Mouse (Mus musculus): ENCODE results near the gene Krtap3-2. TPM values are rescaled to one million over a fixed set of nuclear protein-coding genes. Genes with fewer than 3 reads are reported as not detected.

The Krtap3-2 gene
- total and polyA plus RNA-seq, 2 experiments = not detected

DNA sequence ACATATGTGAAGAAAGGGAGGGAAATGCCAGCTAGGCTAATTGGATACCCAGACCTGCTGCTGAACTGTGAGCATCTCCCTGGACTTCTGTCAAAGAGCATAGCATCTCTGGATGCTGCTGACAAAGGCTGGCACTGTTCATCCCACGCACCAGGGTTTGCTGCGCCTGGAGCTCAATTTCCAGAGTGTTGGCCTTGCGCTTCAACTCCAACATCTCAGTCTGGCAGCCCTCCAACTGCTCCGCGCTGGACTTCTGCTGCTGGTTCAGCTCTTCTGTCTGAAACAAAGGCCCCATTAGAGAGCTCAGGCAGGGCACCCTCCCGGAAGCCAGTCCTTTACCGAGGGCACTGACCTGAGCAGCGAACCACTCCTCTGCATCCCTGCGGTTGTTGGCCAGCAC, 16.9 kb downstream of the Krtap3-2 start:
- no peaks in the 10 kb centered on the region for H3K36me3 ChIP-seq (ENCODE audit: control insufficient read depth, insufficient read depth, low read length)

DNA sequence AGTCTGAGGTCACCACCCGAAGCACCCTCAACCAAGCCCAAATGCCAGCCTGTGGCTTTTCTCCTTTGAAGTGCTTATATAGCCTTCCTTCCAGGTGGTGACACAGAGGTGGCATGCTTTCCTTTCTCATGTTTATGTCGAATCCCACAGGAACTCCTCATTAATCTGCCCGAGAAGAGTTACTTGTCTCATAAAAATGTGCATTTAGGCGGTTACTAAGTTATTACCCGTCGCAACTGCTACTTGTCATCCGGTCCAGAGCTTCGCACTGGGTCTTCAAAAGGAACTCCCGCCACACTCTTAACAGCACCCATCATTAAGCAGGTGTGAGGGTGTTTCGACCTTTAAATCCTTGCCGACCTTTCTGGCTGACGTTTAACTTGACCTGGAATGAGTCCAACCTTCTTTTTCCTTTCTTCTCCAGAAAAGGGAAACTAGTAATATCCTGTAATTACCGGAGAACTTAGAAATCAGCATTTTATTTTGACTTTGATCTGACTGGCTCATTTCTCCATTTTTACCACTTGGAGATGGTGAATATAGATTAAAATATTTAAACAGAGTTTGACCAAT, 35.3 kb downstream of the Krtap3-2 start, which contains the start of gene Krt39:
Krt39 (minus strand) TSS at position 51 of the 573 bp plus-strand sequence.
- Histone ChIP-seq H3K27me3 (ENCODE audit: control insufficient read depth, insufficient read depth, low read length) (peaks cover 2% of the 10 kb centered on the region; the same call in 1 of the 2 replicates), H3K4me1 (ENCODE audit: control insufficient read depth, insufficient read depth, low read length) (no peaks in the 10 kb centered on the region), H3K4me3 (ENCODE audit: insufficient read depth, low read depth, low read length) (no peak within 1 kb of the TSS), H3K27ac (replicated peaks; ENCODE audit: insufficient read depth, low read depth, low read length) (no peak within 1 kb of the TSS), H3K79me2 (ENCODE audit: control insufficient read depth, insufficient read depth, low read length) (no peaks in the 10 kb centered on the region), H3K36me3 (ENCODE audit: control insufficient read depth, insufficient read depth, low read length) (no peaks in the 10 kb centered on the region), H3K9ac (ENCODE audit: low read depth, low read length) (no peak within 1 kb of the TSS)
- TF ChIP-seq POLR2A (IDR thresholded peaks at IDR 0.05; ENCODE audit: extremely low read depth, insufficient read depth, low read length) = no peak
- TF ChIP-seq CTCF (IDR thresholded peaks at IDR 0.05; ENCODE audit: low read depth, low read length) = no peak
- DNase-seq (ENCODE audit: extremely low read depth, low read depth, low spot score) = no peak
- 77% methylated on average over 13 of the region's 13 CpGs for WGBS

More for the DNA sequence above, 16.9 kb downstream of the Krtap3-2 start:
- TF ChIP-seq POLR2A (IDR thresholded peaks at IDR 0.05; ENCODE audit: extremely low read depth, insufficient read depth, low read length) (no peak), CTCF (IDR thresholded peaks at IDR 0.05; ENCODE audit: low read depth, low read length) (no peak)
- Histone ChIP-seq H3K9ac (ENCODE audit: low read depth, low read length) (no peak overlapping the region), H3K27me3 (ENCODE audit: control insufficient read depth, insufficient read depth, low read length) (0 out of 2 replicates have a peak, but pooled peaks cover 3% of the 10 kb centered on the region), H3K4me1 (ENCODE audit: control insufficient read depth, insufficient read depth, low read length) (no peaks in the 10 kb centered on the region), H3K79me2 (ENCODE audit: control insufficient read depth, insufficient read depth, low read length) (no peaks in the 10 kb centered on the region), H3K4me3 (ENCODE audit: insufficient read depth, low read depth, low read length) (no peak overlapping the region), H3K27ac (replicated peaks; ENCODE audit: insufficient read depth, low read depth, low read length) (no peak overlapping the region)
- WGBS = 71% methylated on average over 9 of the region's 9 CpGs
- DNase-seq (ENCODE audit: extremely low read depth, low read depth, low spot score) = no peak

DNA sequence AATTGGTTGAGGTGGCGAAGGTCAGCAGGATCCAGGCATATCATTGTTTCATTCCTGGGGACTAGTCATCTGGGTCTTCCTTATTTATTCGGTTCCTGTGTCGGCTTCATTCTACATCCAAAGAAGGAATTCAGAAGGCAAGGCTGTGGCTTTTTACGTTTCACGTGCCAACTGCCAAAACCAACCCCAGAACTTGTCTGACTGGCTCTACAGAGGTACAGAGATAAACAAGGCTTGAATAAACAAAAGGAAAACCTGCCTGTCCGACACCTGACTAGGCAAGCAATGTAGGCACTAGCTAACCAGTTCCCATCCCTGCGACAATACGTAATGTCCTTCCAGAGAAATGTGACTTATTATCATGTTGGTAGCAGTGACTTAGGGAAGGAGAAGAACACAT, 42.6 kb downstream of the Krtap3-2 start:
- TF ChIP-seq POLR2A (IDR thresholded peaks at IDR 0.05; ENCODE audit: extremely low read depth, insufficient read depth, low read length) = no peak
- TF ChIP-seq CTCF (IDR thresholded peaks at IDR 0.05; ENCODE audit: low read depth, low read length) = no peak
- no peak for DNase-seq (ENCODE audit: extremely low read depth, low read depth, low spot score)

More for the DNA sequence above, 42.6 kb downstream of the Krtap3-2 start:
- 58% methylated on average over 8 of the region's 8 CpGs for WGBS
- Histone ChIP-seq H3K27me3 (ENCODE audit: control insufficient read depth, insufficient read depth, low read length) (no peaks in the 10 kb centered on the region; the same call in 1 of the 2 replicates), H3K9ac (ENCODE audit: low read depth, low read length) (no peak overlapping the region), H3K36me3 (ENCODE audit: control insufficient read depth, insufficient read depth, low read length) (no peaks in the 10 kb centered on the region), H3K4me3 (ENCODE audit: insufficient read depth, low read depth, low read length) (no peak overlapping the region), H3K27ac (replicated peaks; ENCODE audit: insufficient read depth, low read depth, low read length) (no peak overlapping the region), H3K4me1 (ENCODE audit: control insufficient read depth, insufficient read depth, low read length) (no peaks in the 10 kb centered on the region), H3K79me2 (ENCODE audit: control insufficient read depth, insufficient read depth, low read length) (no peaks in the 10 kb centered on the region)

Other genes starting within 250 kb of the Krtap3-2 start
Only the 30 nearest of the 35 such genes appear.
- not detected in 2 replicates for gene Krt26, start 218.9 kb downstream of the Krtap3-2 start, total RNA-seq (2014; rRNA removed)
- not detected in 2 replicates for gene Krt26, start 218.9 kb downstream of the Krtap3-2 start, polyA plus RNA-seq (2012; rRNA removed)
- not detected in 2 replicates for gene Krt27, start 205.7 kb downstream of the Krtap3-2 start, total RNA-seq (2014; rRNA removed)
- not detected in 2 replicates for gene Krt27, start 205.7 kb downstream of the Krtap3-2 start, polyA plus RNA-seq (2012; rRNA removed)
- gene Krt28, start 181.9 kb downstream of the Krtap3-2 start, total RNA-seq (2014; rRNA removed) = not detected in 2 replicates
- gene Krt28, start 181.9 kb downstream of the Krtap3-2 start, polyA plus RNA-seq (2012; rRNA removed) = not detected in 2 replicates
- 0.37 and 0.87 TPM in 2 replicates for gene Krt10, start 167.5 kb downstream of the Krtap3-2 start, total RNA-seq (2014; rRNA removed)
- gene Krt10, start 167.5 kb downstream of the Krtap3-2 start, polyA plus RNA-seq (2012; rRNA removed) = 0.29 and 0.76 TPM in 2 replicates
- not detected in 2 replicates for gene Krt12, start 134.6 kb downstream of the Krtap3-2 start, total RNA-seq (2014; rRNA removed)
- not detected in 2 replicates for gene Krt12, start 134.6 kb downstream of the Krtap3-2 start, polyA plus RNA-seq (2012; rRNA removed)
- 0.09 TPM in 1 of 2 replicates, not detected in the other for gene Krt20, start 118.7 kb downstream of the Krtap3-2 start, total RNA-seq (2014; rRNA removed)
- 0.04 and 0.15 TPM in 2 replicates for gene Krt20, start 118.7 kb downstream of the Krtap3-2 start, polyA plus RNA-seq (2012; rRNA removed)
- gene Krt23, start 63.7 kb downstream of the Krtap3-2 start, total RNA-seq (2014; rRNA removed) = 4.0 and 6.4 TPM in 2 replicates
- 1.4 and 1.7 TPM in 2 replicates for gene Krt23, start 63.7 kb downstream of the Krtap3-2 start, polyA plus RNA-seq (2012; rRNA removed)
- gene Krt39, start 35.5 kb downstream of the Krtap3-2 start, total RNA-seq (2014; rRNA removed) = not detected in 2 replicates
- not detected in 2 replicates for gene Krt39, start 35.5 kb downstream of the Krtap3-2 start, polyA plus RNA-seq (2012; rRNA removed)
- not detected in 2 replicates for gene Krt40, start 13.7 kb downstream of the Krtap3-2 start, total RNA-seq (2014; rRNA removed)
- gene Krt40, start 13.7 kb downstream of the Krtap3-2 start, polyA plus RNA-seq (2012; rRNA removed) = not detected in 2 replicates
- not detected in 2 replicates for gene Krtap3-3, start 6.0 kb downstream of the Krtap3-2 start, total RNA-seq (2014; rRNA removed)
- not detected in 2 replicates for gene Krtap3-3, start 6.0 kb downstream of the Krtap3-2 start, polyA plus RNA-seq (2012; rRNA removed)
- gene Gm11939, start 2.6 kb upstream of the Krtap3-2 start, total RNA-seq (2014; rRNA removed) = not detected in 2 replicates
- not detected in 2 replicates for gene Gm11939, start 2.6 kb upstream of the Krtap3-2 start, polyA plus RNA-seq (2012; rRNA removed)
- gene Krtap3-1, start 9.8 kb upstream of the Krtap3-2 start, total RNA-seq (2014; rRNA removed) = not detected in 2 replicates
- gene Krtap3-1, start 9.8 kb upstream of the Krtap3-2 start, polyA plus RNA-seq (2012; rRNA removed) = not detected in 2 replicates
- gene Krtap1-5, start 24.2 kb upstream of the Krtap3-2 start, total RNA-seq (2014; rRNA removed) = not detected in 2 replicates
- not detected in 2 replicates for gene Krtap1-5, start 24.2 kb upstream of the Krtap3-2 start, polyA plus RNA-seq (2012; rRNA removed)
- not detected in 2 replicates for gene Krtap1-4, start 26.8 kb upstream of the Krtap3-2 start, total RNA-seq (2014; rRNA removed)
- gene Krtap1-4, start 26.8 kb upstream of the Krtap3-2 start, polyA plus RNA-seq (2012; rRNA removed) = not detected in 2 replicates
- not detected in 2 replicates for gene Krtap1-3, start 34.5 kb upstream of the Krtap3-2 start, total RNA-seq (2014; rRNA removed)
- gene Krtap1-3, start 34.5 kb upstream of the Krtap3-2 start, polyA plus RNA-seq (2012; rRNA removed) = not detected in 2 replicates
- gene Krtap9-3, start 41.3 kb upstream of the Krtap3-2 start, total RNA-seq (2014; rRNA removed) = not detected in 2 replicates
- gene Krtap9-3, start 41.3 kb upstream of the Krtap3-2 start, polyA plus RNA-seq (2012; rRNA removed) = not detected in 2 replicates
- not detected in 2 replicates for gene Gm11938, start 46.5 kb upstream of the Krtap3-2 start, total RNA-seq (2014; rRNA removed)
- not detected in 2 replicates for gene Gm11938, start 46.5 kb upstream of the Krtap3-2 start, polyA plus RNA-seq (2012; rRNA removed)
- gene Gm11937, start 53.3 kb upstream of the Krtap3-2 start, total RNA-seq (2014; rRNA removed) = not detected in 2 replicates
- gene Gm11937, start 53.3 kb upstream of the Krtap3-2 start, polyA plus RNA-seq (2012; rRNA removed) = not detected in 2 replicates
- not detected in 2 replicates for gene Krtap2-4, start 58.0 kb upstream of the Krtap3-2 start, total RNA-seq (2014; rRNA removed)
- not detected in 2 replicates for gene Krtap2-4, start 58.0 kb upstream of the Krtap3-2 start, polyA plus RNA-seq (2012; rRNA removed)
- not detected in 2 replicates for gene Gm11562, start 63.6 kb upstream of the Krtap3-2 start, total RNA-seq (2014; rRNA removed)
- gene Gm11562, start 63.6 kb upstream of the Krtap3-2 start, polyA plus RNA-seq (2012; rRNA removed) = not detected in 2 replicates
- gene Krtap4-1, start 71.4 kb upstream of the Krtap3-2 start, total RNA-seq (2014; rRNA removed) = not detected in 2 replicates
- gene Krtap4-1, start 71.4 kb upstream of the Krtap3-2 start, polyA plus RNA-seq (2012; rRNA removed) = not detected in 2 replicates
- gene Krtap4-2, start 78.2 kb upstream of the Krtap3-2 start, total RNA-seq (2014; rRNA removed) = not detected in 2 replicates
- not detected in 2 replicates for gene Krtap4-2, start 78.2 kb upstream of the Krtap3-2 start, polyA plus RNA-seq (2012; rRNA removed)
- gene Krtap4-7, start 87.2 kb upstream of the Krtap3-2 start, total RNA-seq (2014; rRNA removed) = not detected in 2 replicates
- gene Krtap4-7, start 87.2 kb upstream of the Krtap3-2 start, polyA plus RNA-seq (2012; rRNA removed) = not detected in 2 replicates
- gene Gm11555, start 93.4 kb upstream of the Krtap3-2 start, total RNA-seq (2014; rRNA removed) = not detected in 2 replicates
- gene Gm11555, start 93.4 kb upstream of the Krtap3-2 start, polyA plus RNA-seq (2012; rRNA removed) = not detected in 2 replicates
- gene Gm11563, start 102.1 kb upstream of the Krtap3-2 start, total RNA-seq (2014; rRNA removed) = not detected in 2 replicates
- not detected in 2 replicates for gene Gm11563, start 102.1 kb upstream of the Krtap3-2 start, polyA plus RNA-seq (2012; rRNA removed)
- not detected in 2 replicates for gene Krtap4-6, start 109.1 kb upstream of the Krtap3-2 start, total RNA-seq (2014; rRNA removed)
- not detected in 2 replicates for gene Krtap4-6, start 109.1 kb upstream of the Krtap3-2 start, polyA plus RNA-seq (2012; rRNA removed)
- not detected in 2 replicates for gene Gm14190, start 133.9 kb upstream of the Krtap3-2 start, total RNA-seq (2014; rRNA removed)
- not detected in 2 replicates for gene Gm14190, start 133.9 kb upstream of the Krtap3-2 start, polyA plus RNA-seq (2012; rRNA removed)
- not detected in 2 replicates for gene Gm14180, start 177.4 kb upstream of the Krtap3-2 start, total RNA-seq (2014; rRNA removed)
- not detected in 2 replicates for gene Gm14180, start 177.4 kb upstream of the Krtap3-2 start, polyA plus RNA-seq (2012; rRNA removed)
- not detected in 2 replicates for gene Gm11595, start 216.1 kb upstream of the Krtap3-2 start, total RNA-seq (2014; rRNA removed)
- gene Gm11595, start 216.1 kb upstream of the Krtap3-2 start, polyA plus RNA-seq (2012; rRNA removed) = not detected in 2 replicates
- gene Krtap4-8, start 223.9 kb upstream of the Krtap3-2 start, total RNA-seq (2014; rRNA removed) = not detected in 2 replicates
- not detected in 2 replicates for gene Krtap4-8, start 223.9 kb upstream of the Krtap3-2 start, polyA plus RNA-seq (2012; rRNA removed)